Mouse (Mus musculus) retina, adult 2 months (tissue): Measurements from ENCODE around the gene Ccdc102a.
A peak's percentile ranks its signal among the peaks of the same experiment; 100 is the strongest.
"Not testable (repeated sequence)": the region's sequence is repeated elsewhere in the genome, so short reads cannot be mapped to it uniquely, and the experiment has no call there.

Experiments
- DNase-seq: peaks from one replicate; pipeline ENCODE4 v3.0.0-alpha.2; 2012; ENCODE audit warnings: low read depth, low spot score

Ccdc102a gene

GRCm38 (mm10) chr8:94875096-94875870 lies 42.6 kb downstream of the Ccdc102a start:
- DNase-seq = no peak

DNA sequence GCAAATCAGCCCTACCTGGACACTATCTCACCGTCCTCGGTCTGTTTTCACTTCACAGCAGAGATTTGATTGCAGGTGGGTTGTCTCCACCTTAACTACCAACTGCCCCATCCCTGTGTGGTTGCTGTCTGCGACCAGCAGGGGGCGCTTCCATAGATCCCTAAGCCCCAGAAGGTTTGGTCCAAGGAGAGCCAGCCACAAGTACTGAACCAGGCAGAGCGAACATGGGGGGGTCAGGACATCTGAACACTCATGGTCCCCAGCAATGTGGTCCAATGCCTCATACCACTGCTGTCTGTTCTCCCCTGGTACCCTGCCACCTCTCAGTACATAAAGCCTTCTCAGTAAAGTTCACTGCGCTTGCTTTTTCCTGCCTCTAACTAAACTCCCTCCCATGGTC lies 43.5 kb downstream of the Ccdc102a start:
- peak; percentile 55 for DNase-seq

- DNase-seq = no peak
These were observed 45.3 kb downstream of the Ccdc102a start for GRCm38 (mm10) chr8:94872576-94872975.

DNA sequence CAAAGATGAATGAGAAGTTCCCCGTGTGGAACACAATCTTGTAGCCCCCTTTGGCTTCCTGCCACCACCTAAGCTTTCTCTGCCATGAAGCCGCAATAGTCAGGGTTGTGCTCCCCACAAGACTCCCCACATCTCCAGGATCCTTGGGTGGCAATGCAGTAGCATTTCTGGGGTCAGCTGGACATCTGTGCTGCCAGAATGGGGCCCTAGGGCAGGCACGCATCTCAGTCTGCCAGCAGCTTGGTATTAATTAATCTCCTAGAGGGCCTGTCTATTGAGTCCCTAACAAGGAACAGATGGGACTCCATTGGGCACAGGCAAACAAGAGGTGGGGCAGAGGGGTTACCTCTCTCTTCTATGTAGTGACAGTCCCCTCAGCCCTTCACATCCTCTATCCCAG lies 45.7 kb downstream of the Ccdc102a start:
- no peak for DNase-seq

DNA sequence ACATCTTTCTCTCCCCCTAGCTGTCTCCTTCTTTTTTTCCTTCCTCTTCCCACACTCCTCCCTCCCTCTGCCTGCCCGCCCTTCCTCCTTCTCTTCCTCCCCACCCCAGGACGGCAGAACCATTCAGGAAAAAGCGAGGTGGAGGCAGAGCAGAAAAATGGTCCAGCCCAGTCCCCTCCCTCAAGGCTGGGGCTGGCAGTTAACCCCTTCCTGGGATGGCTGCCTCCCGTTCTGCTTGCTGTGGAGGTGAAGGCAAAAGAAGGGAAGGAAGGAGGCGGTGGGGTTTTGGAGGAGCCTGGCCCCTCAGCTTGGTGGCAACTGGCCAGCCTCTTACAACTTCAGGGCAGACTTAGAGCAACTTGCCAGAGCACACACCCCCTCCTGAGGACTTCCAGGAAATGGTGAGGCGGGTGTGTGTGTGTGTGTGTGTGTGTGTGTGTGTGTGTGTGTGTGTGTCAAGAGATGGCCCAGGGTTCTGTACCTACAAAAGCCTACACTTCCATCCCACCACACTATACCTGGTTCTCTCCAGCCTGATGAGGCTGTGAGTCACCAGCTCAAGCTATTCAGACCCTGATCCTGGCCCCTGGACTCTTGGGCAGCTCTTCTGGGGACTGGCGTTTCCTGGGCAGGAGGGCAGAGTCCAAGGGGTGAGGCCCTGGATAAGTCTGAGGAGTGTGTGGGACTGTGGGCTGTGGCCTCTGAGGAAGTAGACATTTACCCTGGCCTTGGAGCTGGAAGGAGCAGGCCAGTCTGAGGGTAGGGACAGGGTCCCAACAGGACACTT lies 46.6 kb downstream of the Ccdc102a start:
- no peak for DNase-seq

DNA sequence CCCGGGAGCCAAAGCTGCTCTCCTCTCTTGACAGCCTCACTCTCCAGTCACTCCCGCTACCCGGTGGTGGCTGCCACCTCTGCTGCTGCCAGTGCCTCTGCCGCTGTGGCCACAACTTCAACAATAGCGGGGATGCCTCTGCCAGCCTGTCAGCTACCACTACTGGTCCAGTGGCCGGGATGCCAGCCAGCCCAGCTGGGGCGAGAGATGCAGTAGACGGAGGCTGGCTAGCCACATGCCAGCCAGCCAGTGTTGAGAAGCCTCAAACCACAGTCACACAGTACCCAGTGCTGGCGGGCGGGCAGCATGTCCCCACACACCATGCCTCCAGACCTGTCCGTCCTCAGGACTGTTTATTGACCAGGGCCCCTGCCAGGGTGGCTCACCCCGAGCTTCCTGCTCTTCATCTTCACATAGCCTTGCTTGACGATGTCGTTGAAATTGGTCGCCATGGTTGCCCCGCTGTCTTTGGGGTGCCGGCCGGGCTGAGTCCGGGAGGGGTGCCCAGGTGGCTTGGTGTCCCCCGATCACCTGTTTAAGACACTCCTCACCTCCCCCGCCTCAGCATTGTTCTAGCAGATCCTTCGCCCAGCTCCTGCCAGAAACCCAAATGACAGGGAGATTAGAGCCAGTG lies 47.3 kb downstream of the Ccdc102a start:
- DNase-seq = no peak

GRCm38 (mm10) chr8:94870003-94870402 lies 47.9 kb downstream of the Ccdc102a start:
- no peak for DNase-seq

DNA sequence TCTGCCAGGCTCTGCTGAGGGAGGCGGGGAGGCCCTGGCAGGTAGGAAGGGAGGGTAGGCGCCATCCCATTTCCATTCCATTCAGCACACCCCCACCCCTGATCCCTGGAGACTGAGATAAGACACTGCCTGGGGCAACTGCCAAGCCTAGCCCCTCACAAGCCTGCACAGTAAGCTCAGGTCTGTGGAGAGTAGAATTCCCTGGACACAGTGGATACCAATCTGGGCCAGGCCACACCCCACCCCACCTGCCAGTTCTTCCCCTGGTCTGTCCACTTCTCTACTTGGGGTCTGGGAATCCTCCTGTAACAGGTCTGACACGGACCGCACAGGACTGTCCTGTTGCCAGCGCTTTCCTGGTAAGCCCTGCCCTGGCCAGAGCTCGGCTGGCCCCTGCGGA lies 48.8 kb downstream of the Ccdc102a start:
- DNase-seq = no peak

DNA sequence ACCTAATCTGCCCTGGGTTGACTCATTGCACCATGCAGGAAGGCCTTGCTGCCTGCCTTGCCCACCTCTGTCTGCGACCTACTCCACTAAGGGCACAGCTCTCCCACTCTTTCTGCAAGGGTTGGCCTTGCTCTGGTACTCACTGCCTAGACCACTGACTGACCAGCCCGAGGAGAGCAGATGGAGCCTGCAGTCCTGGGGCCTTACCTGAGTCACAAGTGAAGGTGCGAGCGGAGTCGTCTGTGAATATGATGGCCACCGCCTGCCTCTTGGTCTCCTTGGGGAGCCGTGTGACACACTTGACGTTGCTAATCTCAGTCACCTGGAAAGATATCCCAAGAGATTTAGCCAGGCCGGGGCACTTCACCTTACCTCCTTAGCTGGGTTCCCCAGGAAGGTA lies 51.0 kb downstream of the Ccdc102a start:
- DNase-seq = no peak

DNA sequence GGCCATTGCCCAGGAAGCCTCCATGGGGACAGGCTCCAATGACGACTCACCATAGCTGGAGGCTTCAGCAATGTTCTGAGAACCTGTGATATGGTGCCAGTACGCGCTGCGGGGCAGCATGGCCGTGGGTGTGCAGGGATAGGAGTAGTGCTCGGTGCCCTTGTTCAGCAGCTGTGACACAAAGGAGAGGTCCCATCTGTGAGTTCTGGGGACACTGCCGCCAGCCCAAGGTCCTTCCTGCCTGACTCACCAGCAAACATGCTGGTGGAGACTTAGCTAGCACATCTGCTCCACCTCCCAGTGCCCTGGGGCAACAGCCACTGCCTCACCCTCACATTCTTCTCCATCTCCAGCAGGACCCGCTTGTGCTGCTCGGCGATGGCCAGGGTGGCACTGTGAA lies 52.6 kb downstream of the Ccdc102a start:
- DNase-seq = no peak

DNA sequence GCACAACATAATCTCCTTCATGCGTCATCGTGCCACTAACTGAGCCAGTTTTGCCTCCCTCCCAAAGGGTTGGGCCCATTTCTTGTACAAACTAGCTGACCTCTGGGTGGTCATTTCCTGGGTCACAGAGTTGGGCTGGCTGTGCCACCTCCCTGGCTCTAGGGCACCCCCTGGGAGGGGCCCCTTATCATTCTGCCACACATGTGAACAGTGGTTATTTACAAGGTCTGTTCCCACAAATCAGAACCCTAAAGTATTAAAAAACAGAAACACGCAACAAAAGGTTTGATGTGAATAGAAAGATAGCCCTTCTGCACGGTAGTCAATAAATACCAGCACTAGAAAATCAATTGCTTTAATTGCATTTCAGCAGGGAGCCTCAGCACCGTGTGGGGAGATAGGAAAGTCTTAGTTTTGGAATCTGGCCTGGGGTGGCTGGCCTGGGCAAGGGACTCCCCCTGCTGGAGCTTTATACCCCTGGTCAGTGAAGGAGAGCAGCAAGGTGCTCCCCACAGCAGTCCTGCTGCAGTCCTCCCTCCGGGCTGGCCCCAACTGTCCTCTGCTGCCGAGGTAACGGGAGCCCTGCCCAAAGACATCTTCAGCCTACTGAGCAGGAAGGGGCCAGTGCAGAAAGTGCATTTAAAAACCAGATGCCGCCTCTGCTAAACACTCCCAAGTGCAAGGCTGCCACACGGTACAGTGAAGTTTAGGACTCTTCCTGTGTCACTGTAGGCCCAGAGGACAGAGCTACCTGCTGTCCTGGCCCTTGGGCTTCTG lies 53.8 kb downstream of the Ccdc102a start:
- no peak for DNase-seq

DNA sequence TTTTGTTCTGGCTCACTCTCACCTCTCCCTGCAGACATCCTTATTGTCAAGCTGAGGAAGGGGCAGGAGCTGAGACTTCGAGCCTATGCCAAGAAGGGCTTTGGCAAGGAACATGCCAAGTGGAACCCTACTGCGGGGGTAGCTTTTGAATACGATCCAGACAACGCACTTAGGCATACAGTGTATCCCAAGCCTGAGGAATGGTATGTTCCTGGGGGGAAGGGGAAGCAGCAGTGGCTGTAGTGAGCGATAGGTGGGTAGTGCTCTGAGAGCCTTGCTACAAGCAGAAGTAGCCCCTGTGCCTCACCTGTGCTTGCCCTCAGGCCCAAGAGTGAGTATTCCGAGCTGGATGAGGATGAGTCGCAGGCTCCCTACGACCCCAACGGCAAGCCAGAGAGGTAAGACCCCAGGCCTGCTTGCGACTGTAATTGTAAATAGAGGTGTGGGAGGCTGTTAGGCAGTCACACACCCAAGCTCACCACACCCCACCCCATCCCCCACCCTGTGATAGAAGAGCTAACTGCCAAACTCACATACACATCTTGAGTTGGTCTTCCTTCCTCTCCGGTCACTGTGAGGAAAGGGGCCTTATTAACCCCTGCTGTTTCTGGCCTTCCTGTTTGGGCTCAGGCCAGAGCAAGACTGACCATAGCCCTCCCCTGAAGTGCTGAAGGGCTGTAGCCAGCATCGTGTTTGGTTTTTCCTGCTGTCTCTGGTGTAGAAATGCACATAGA lies 55.2 kb downstream of the Ccdc102a start:
- no peak for DNase-seq

- DNase-seq = no peak
These were observed 56.5 kb downstream of the Ccdc102a start for GRCm38 (mm10) chr8:94861352-94861910.

DNA sequence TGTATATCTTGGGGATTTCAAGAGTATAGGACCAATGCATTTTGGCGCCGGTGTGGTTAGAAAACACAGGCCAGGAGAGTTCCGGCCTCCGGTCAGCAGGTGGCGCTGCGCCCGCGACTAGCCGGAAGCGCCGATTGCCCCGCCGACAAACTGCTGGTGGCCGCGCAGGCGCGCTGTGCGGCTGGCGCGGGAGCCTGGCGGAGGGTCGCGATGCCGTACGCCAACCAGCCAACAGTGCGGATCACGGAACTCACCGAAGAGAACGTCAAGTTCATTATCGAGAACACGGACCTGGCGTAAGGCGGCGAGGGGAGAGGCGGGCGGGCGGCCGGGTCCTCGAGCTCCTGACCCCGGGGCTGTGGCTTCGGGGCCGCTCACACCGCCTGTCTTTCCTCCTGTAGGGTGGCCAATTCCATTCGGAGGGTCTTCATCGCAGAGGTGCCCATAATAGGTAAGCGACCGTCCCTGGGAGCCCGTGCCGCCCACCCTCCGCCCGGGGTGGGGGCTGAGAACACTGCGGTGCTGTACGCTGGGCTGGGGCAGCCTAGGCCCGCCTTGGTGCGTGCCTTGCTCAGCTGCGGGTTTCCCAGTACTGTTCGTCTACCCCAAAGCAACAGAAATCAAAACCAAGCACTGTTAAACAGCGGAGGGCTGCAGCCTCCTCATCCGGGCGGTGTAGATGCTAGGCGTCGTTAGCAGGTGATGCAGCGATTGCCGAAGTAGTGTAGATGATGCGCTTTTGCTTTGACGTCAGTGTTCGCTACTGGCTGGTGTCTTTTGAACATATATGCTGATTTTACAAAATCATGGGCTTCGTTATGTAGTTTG lies 60.3 kb downstream of the Ccdc102a start, which contains the start of gene Polr2c:
Gene Polr2c (plus strand): TSS at position 105 of the 828 bp plus-strand sequence.
- DNase-seq = peak; percentile 67

GRCm38 (mm10) chr8:94857011-94857345 lies 60.9 kb downstream of the Ccdc102a start:
- DNase-seq = no peak

- not testable (repeated sequence) for DNase-seq
These were observed 63.1 kb downstream of the Ccdc102a start for GRCm38 (mm10) chr8:94854761-94855160.
